Mouse (Mus musculus): Measurements from ENCODE around the gene Bicra. TPM values are rescaled to one million over a fixed set of nuclear protein-coding genes. Genes with fewer than 3 reads are reported as not detected.

Gene Bicra
- total and polyA plus RNA-seq, 3 experiments: 5.8 to 8.4 (median 7.5) TPM

GRCm38 (mm10) chr7:16028102-16028927 lies 19.4 kb downstream of the Bicra start:
- TF ChIP-seq CTCF (IDR thresholded peaks at IDR 0.05) (peak; percentile 63), EP300 (IDR thresholded peaks at IDR 0.05; ENCODE audit: insufficient read depth, low read depth, low read length) (0 out of 2 replicates have a peak, but pooled peaks have one; percentile 66), POLR2A (IDR thresholded peaks at IDR 0.05; ENCODE audit: insufficient read depth, low read depth, low read length) (no peak)
- H3K4me1 ChIP-seq (ENCODE audit: control insufficient read depth, insufficient read depth, low read length): peaks cover 19% of the 10 kb centered on the region
- peaks cover 6% of the 10 kb centered on the region for H3K36me3 ChIP-seq (ENCODE audit: control insufficient read depth, insufficient read depth, low read length)
- no peaks in the 10 kb centered on the region for H3K27me3 ChIP-seq (ENCODE audit: control insufficient read depth, insufficient read depth, low read length)
- WGBS: 30% methylated on average over 6 of the region's 6 CpGs
- peaks cover 6% of the 10 kb centered on the region for H3K79me2 ChIP-seq (replicated peaks; ENCODE audit: control insufficient read depth, insufficient read depth, low read length)
- peak; percentile 49 to 59 for DNase-seq
- H3K9ac ChIP-seq (ENCODE audit: low read depth, low read length): peak overlapping the region; percentile 1; the same call in 1 of the 2 replicates
- no peak overlapping the region for H3K4me3 ChIP-seq
- intact Hi-C loops (cut with DNase I): no loop called here
- peak overlapping the region; percentile 57 for H3K27ac ChIP-seq

- Histone ChIP-seq H3K79me2 (replicated peaks; ENCODE audit: control insufficient read depth, insufficient read depth, low read length) (peaks cover 6% of the 10 kb centered on the region), H3K4me3 (no peak overlapping the region), H3K27me3 (ENCODE audit: control insufficient read depth, insufficient read depth, low read length) (no peaks in the 10 kb centered on the region), H3K36me3 (ENCODE audit: control insufficient read depth, insufficient read depth, low read length) (peaks cover 15% of the 10 kb centered on the region), H3K9ac (ENCODE audit: low read depth, low read length) (no peak overlapping the region), H3K4me1 (ENCODE audit: control insufficient read depth, insufficient read depth, low read length) (peaks cover 26% of the 10 kb centered on the region), H3K27ac (no peak overlapping the region)
- no peak for TF ChIP-seq EP300 (IDR thresholded peaks at IDR 0.05; ENCODE audit: insufficient read depth, low read depth, low read length)
- TF ChIP-seq CTCF (IDR thresholded peaks at IDR 0.05): no peak
- TF ChIP-seq POLR2A (IDR thresholded peaks at IDR 0.05; ENCODE audit: insufficient read depth, low read depth, low read length): no peak
- no peak for DNase-seq
- intact Hi-C loops (cut with DNase I): no loop called here
- 85% methylated on average over 8 of the region's 8 CpGs for WGBS
Observed at GRCm38 (mm10) chr7:16024603-16025222, 23.0 kb downstream of the Bicra start.

GRCm38 (mm10) chr7:16019256-16020094 lies 28.2 kb downstream of the Bicra start:
- Histone ChIP-seq H3K27ac (peak overlapping the region; percentile 27), H3K4me3 (no peak overlapping the region), H3K27me3 (ENCODE audit: control insufficient read depth, insufficient read depth, low read length) (no peaks in the 10 kb centered on the region), H3K79me2 (replicated peaks; ENCODE audit: control insufficient read depth, insufficient read depth, low read length) (peaks cover 3% of the 10 kb centered on the region), H3K9ac (ENCODE audit: low read depth, low read length) (no peak overlapping the region), H3K36me3 (ENCODE audit: control insufficient read depth, insufficient read depth, low read length) (peaks cover 17% of the 10 kb centered on the region), H3K4me1 (ENCODE audit: control insufficient read depth, insufficient read depth, low read length) (peaks cover 23% of the 10 kb centered on the region)
- 50% methylated on average over 5 of the region's 5 CpGs for WGBS
- no peak for TF ChIP-seq POLR2A (IDR thresholded peaks at IDR 0.05; ENCODE audit: insufficient read depth, low read depth, low read length)
- no peak for TF ChIP-seq CTCF (IDR thresholded peaks at IDR 0.05)
- 0 out of 2 replicates have a peak, but pooled peaks have one; percentile 18 for TF ChIP-seq EP300 (IDR thresholded peaks at IDR 0.05; ENCODE audit: insufficient read depth, low read depth, low read length)
- intact Hi-C loops (cut with DNase I): loop anchor here (2.0 to 5.0 kb wide), 2 partner anchors 23 to 37 kb away; no protein-coding TSS in a partner anchor
- peak in 1 of 2 experiments; percentile 42 for DNase-seq

- no peak overlapping the region for H3K4me3 ChIP-seq
- no peak overlapping the region; the same call in 1 of the 2 replicates for H3K9ac ChIP-seq (ENCODE audit: low read depth, low read length)
- intact Hi-C loops (cut with DNase I): loop anchor here (2.0 to 5.0 kb wide), 2 partner anchors 25 to 36 kb away; no protein-coding TSS in a partner anchor
- peaks cover 26% of the 10 kb centered on the region for H3K4me1 ChIP-seq (ENCODE audit: control insufficient read depth, insufficient read depth, low read length)
- peak; percentile 58 to 75 for DNase-seq
- H3K27ac ChIP-seq: peak overlapping the region; percentile 27
- TF ChIP-seq EP300 (IDR thresholded peaks at IDR 0.05; ENCODE audit: insufficient read depth, low read depth, low read length) (no peak), POLR2A (IDR thresholded peaks at IDR 0.05; ENCODE audit: insufficient read depth, low read depth, low read length) (peak; percentile 23; the same call in 1 of the 2 replicates), CTCF (IDR thresholded peaks at IDR 0.05) (no peak)
- no peaks in the 10 kb centered on the region for H3K27me3 ChIP-seq (ENCODE audit: control insufficient read depth, insufficient read depth, low read length)
- H3K79me2 ChIP-seq (replicated peaks; ENCODE audit: control insufficient read depth, insufficient read depth, low read length): peaks cover 3% of the 10 kb centered on the region
- peaks cover 17% of the 10 kb centered on the region for H3K36me3 ChIP-seq (ENCODE audit: control insufficient read depth, insufficient read depth, low read length)
- WGBS: 34% methylated on average over 9 of the region's 9 CpGs
Observed at GRCm38 (mm10) chr7:16018016-16018810, 29.5 kb downstream of the Bicra start.

GRCm38 (mm10) chr7:16015384-16015783 lies 32.3 kb downstream of the Bicra start:
- Histone ChIP-seq H3K27me3 (ENCODE audit: control insufficient read depth, insufficient read depth, low read length) (no peaks in the 10 kb centered on the region), H3K4me1 (ENCODE audit: control insufficient read depth, insufficient read depth, low read length) (peaks cover 36% of the 10 kb centered on the region), H3K27ac (peak overlapping the region; percentile 70), H3K4me3 (no peak overlapping the region), H3K9ac (ENCODE audit: low read depth, low read length) (no peak overlapping the region), H3K36me3 (ENCODE audit: control insufficient read depth, insufficient read depth, low read length) (peaks cover 9% of the 10 kb centered on the region), H3K79me2 (replicated peaks; ENCODE audit: control insufficient read depth, insufficient read depth, low read length) (peaks cover 5% of the 10 kb centered on the region)
- no peak for DNase-seq
- intact Hi-C loops (cut with DNase I): loop anchor here (5.0 kb wide), 1 partner anchor 33 kb away; no protein-coding TSS in a partner anchor
- 39% methylated on average over 5 of the region's 5 CpGs for WGBS
- TF ChIP-seq CTCF (IDR thresholded peaks at IDR 0.05) (no peak), POLR2A (IDR thresholded peaks at IDR 0.05; ENCODE audit: insufficient read depth, low read depth, low read length) (no peak), EP300 (IDR thresholded peaks at IDR 0.05; ENCODE audit: insufficient read depth, low read depth, low read length) (no peak)
